Mouse (Mus musculus): ENCODE data around the gene 1110065P20Rik. TPM values are rescaled to one million over a fixed set of nuclear protein-coding genes. Genes with fewer than 3 reads are reported as not detected.
A peak's percentile ranks its signal among the peaks of the same experiment; 100 is the strongest.

Gene 1110065P20Rik
- 64.1 and 65.8 TPM in 2 replicates for polyA plus RNA-seq (2015; fragmentation: Nextera tagmentation; extraction: Ambion mirVana)

GRCm38 (mm10) chr4:124850933-124851658 lies at the start of gene 1110065P20Rik:
1110065P20Rik (minus strand) TSS chr4:124851196.
- no peaks in the 10 kb centered on the region for H3K27me3 ChIP-seq (ENCODE audit: control insufficient read depth, insufficient read depth, low read length)

GRCm38 (mm10) chr4:124899906-124900305 lies 48.9 kb upstream of the 1110065P20Rik start:
- Histone ChIP-seq H3K4me1 (replicated peaks; ENCODE audit: control insufficient read depth, insufficient read depth) (no peaks in the 10 kb centered on the region), H3K4me2 (replicated peaks; ENCODE audit: low read depth) (no peak overlapping the region), H3K9ac (ENCODE audit: low read length) (no peak overlapping the region), H3K9me3 (ENCODE audit: control insufficient read depth, low read length) (no peaks in the 10 kb centered on the region), H3K36me3 (ENCODE audit: control insufficient read depth, insufficient read depth, low read length) (no peaks in the 10 kb centered on the region), H3K4me3 (ENCODE audit: low read depth, low read length) (no peak overlapping the region), H3K27me3 (ENCODE audit: control insufficient read depth, insufficient read depth, low read length) (peaks cover 4% of the 10 kb centered on the region; the same call in 1 of the 2 replicates), H3K27ac (replicated peaks) (no peak overlapping the region)
- DNase-seq (ENCODE audit: low spot score) (no peak), ATAC-seq (ENCODE audit: low FRiP score, low TSS enrichment) (no peak)
- TF ChIP-seq CTCF (IDR thresholded peaks at IDR 0.05; ENCODE audit: low read depth) (no peak), EP300 (optimal IDR thresholded peaks at IDR 0.05) (no peak)
- WGBS: 34% methylated on average over 5 of the region's 5 CpGs

More at GRCm38 (mm10) chr4:124850933-124851658, at the start of gene 1110065P20Rik:
- H3K4me3 ChIP-seq (ENCODE audit: low read depth, low read length): peak within 1 kb of the TSS; percentile 97
- peak within 1 kb of the TSS; percentile 97 for H3K27ac ChIP-seq (replicated peaks)
- H3K9me3 ChIP-seq (ENCODE audit: control insufficient read depth, low read length): no peaks in the 10 kb centered on the region
- peak within 1 kb of the TSS; percentile 81 for H3K4me2 ChIP-seq (replicated peaks; ENCODE audit: low read depth)
- DNase-seq (ENCODE audit: low spot score) (peak; percentile 91), ATAC-seq (ENCODE audit: low FRiP score, low TSS enrichment) (peak; percentile 71)
- 1% methylated on average over 74 of the region's 75 CpGs for WGBS
- peaks cover 3% of the 10 kb centered on the region; the same call in 1 of the 2 replicates for H3K4me1 ChIP-seq (replicated peaks; ENCODE audit: control insufficient read depth, insufficient read depth)
- no peak for TF ChIP-seq EP300 (optimal IDR thresholded peaks at IDR 0.05)
- TF ChIP-seq CTCF (IDR thresholded peaks at IDR 0.05; ENCODE audit: low read depth): no peak
- peaks cover 15% of the 10 kb centered on the region; the same call in 1 of the 2 replicates for H3K36me3 ChIP-seq (ENCODE audit: control insufficient read depth, insufficient read depth, low read length)
- peak within 1 kb of the TSS; percentile 86 for H3K9ac ChIP-seq (ENCODE audit: low read length)

GRCm38 (mm10) chr4:124898428-124898827 lies 47.4 kb upstream of the 1110065P20Rik start:
- no peak for ATAC-seq (ENCODE audit: low FRiP score, low TSS enrichment)

GRCm38 (mm10) chr4:124894508-124895428 lies 43.8 kb upstream of the 1110065P20Rik start:
- H3K4me2 ChIP-seq (replicated peaks; ENCODE audit: low read depth): peak overlapping the region; percentile 52
- H3K9ac ChIP-seq (ENCODE audit: low read length): peak overlapping the region; percentile 35; the same call in 1 of the 2 replicates

More at GRCm38 (mm10) chr4:124898428-124898827, 47.4 kb upstream of the 1110065P20Rik start:
- H3K4me1 ChIP-seq (replicated peaks; ENCODE audit: control insufficient read depth, insufficient read depth): no peaks in the 10 kb centered on the region
- no peaks in the 10 kb centered on the region for H3K36me3 ChIP-seq (ENCODE audit: control insufficient read depth, insufficient read depth, low read length)
- H3K4me3 ChIP-seq (ENCODE audit: low read depth, low read length): no peak overlapping the region
- no peak overlapping the region for H3K9ac ChIP-seq (ENCODE audit: low read length)
- no peak overlapping the region for H3K4me2 ChIP-seq (replicated peaks; ENCODE audit: low read depth)
- H3K9me3 ChIP-seq (ENCODE audit: control insufficient read depth, low read length): no peaks in the 10 kb centered on the region
- no peak for DNase-seq (ENCODE audit: low spot score)
- H3K27ac ChIP-seq (replicated peaks): no peak overlapping the region
- TF ChIP-seq EP300 (optimal IDR thresholded peaks at IDR 0.05) (no peak), CTCF (IDR thresholded peaks at IDR 0.05; ENCODE audit: low read depth) (no peak)
- peaks cover 11% of the 10 kb centered on the region; the same call in 1 of the 2 replicates for H3K27me3 ChIP-seq (ENCODE audit: control insufficient read depth, insufficient read depth, low read length)
- 61% methylated on average over 10 of the region's 10 CpGs for WGBS

GRCm38 (mm10) chr4:124893769-124894168 lies 42.8 kb upstream of the 1110065P20Rik start:
- H3K36me3 ChIP-seq (ENCODE audit: control insufficient read depth, insufficient read depth, low read length): no peaks in the 10 kb centered on the region
- H3K9ac ChIP-seq (ENCODE audit: low read length): no peak overlapping the region
- no peak overlapping the region for H3K4me2 ChIP-seq (replicated peaks; ENCODE audit: low read depth)
- ATAC-seq (ENCODE audit: low FRiP score, low TSS enrichment) (no peak), DNase-seq (ENCODE audit: low spot score) (no peak)
- TF ChIP-seq CTCF (IDR thresholded peaks at IDR 0.05; ENCODE audit: low read depth) (no peak), EP300 (optimal IDR thresholded peaks at IDR 0.05) (no peak)
- peaks cover 11% of the 10 kb centered on the region; the same call in 1 of the 2 replicates for H3K27me3 ChIP-seq (ENCODE audit: control insufficient read depth, insufficient read depth, low read length)
- no peak overlapping the region for H3K4me3 ChIP-seq (ENCODE audit: low read depth, low read length)
- 32% methylated on average over 6 of the region's 6 CpGs for whole genome bisulfite sequencing
- H3K9me3 ChIP-seq (ENCODE audit: control insufficient read depth, low read length): no peaks in the 10 kb centered on the region
- no peak overlapping the region for H3K27ac ChIP-seq (replicated peaks)
- H3K4me1 ChIP-seq (replicated peaks; ENCODE audit: control insufficient read depth, insufficient read depth): no peaks in the 10 kb centered on the region

More at GRCm38 (mm10) chr4:124894508-124895428, 43.8 kb upstream of the 1110065P20Rik start:
- Histone ChIP-seq H3K4me1 (replicated peaks; ENCODE audit: control insufficient read depth, insufficient read depth) (no peaks in the 10 kb centered on the region), H3K9me3 (ENCODE audit: control insufficient read depth, low read length) (no peaks in the 10 kb centered on the region), H3K27ac (replicated peaks) (no peak overlapping the region), H3K4me3 (ENCODE audit: low read depth, low read length) (peak overlapping the region; percentile 36), H3K27me3 (ENCODE audit: control insufficient read depth, insufficient read depth, low read length) (peaks cover 11% of the 10 kb centered on the region; the same call in 1 of the 2 replicates), H3K36me3 (ENCODE audit: control insufficient read depth, insufficient read depth, low read length) (no peaks in the 10 kb centered on the region)
- DNase-seq (ENCODE audit: low spot score): peak; percentile 36
- TF ChIP-seq EP300 (optimal IDR thresholded peaks at IDR 0.05): no peak
- TF ChIP-seq CTCF (IDR thresholded peaks at IDR 0.05; ENCODE audit: low read depth): no peak
- peak; percentile 26; the same call in 1 of the 2 replicates for ATAC-seq (ENCODE audit: low FRiP score, low TSS enrichment)
- WGBS: 3% methylated on average over 57 of the region's 83 CpGs

Data from stomach, postnatal 0 days (tissue).